Mouse (Mus musculus) heart, embryonic 12.5 days (tissue): ENCODE measurements at regions not wholly inside any gene's neighbourhood (a gene's known extent, or its start where the extent isn't known, plus 50 kb on each side); places are given as distances from the start of the nearest gene placed in this dataset.

ENCODE experiments used
- ATAC-seq: fragments of 200-750 bp; cut with Nextera tagmentation; 2 replicates; pipeline ENCODE4 v1.8.0; 2017; ENCODE audit warnings: moderate TSS enrichment, moderate library complexity; ENCODE audit not compliant: insufficient number of reproducible peaks, low FRiP score
- H3K27ac ChIP-seq: fragments of 300-500 bp; sonication (generic); 2 replicates; pipeline ENCODE4 v1.5.1; 2016; ENCODE audit warnings: mild to moderate bottlenecking, moderate library complexity; ENCODE audit not compliant: poor library complexity, severe bottlenecking
- H3K27me3 ChIP-seq: fragments of 300-500 bp; sonication (generic); replicated peaks from 2 replicates; pipeline ENCODE4 v1.6.1; 2016; ENCODE audit warnings: mild to moderate bottlenecking, moderate library complexity
- H3K36me3 ChIP-seq: fragments of 300-500 bp; sonication (generic); 2 replicates; pipeline ENCODE4 v1.6.1; 2016; ENCODE audit warnings: mild to moderate bottlenecking, moderate library complexity
- H3K4me1 ChIP-seq: fragments of 300-500 bp; sonication (generic); replicated peaks from 2 replicates; pipeline ENCODE4 v1.6.1; 2016; ENCODE audit warnings: mild to moderate bottlenecking
- H3K4me2 ChIP-seq: fragments of 300-500 bp; sonication (generic); 2 replicates; pipeline ENCODE4 v1.6.1; 2016; ENCODE audit warnings: mild to moderate bottlenecking, moderate library complexity
- H3K4me3 ChIP-seq: fragments of 300-500 bp; sonication (generic); 2 replicates; pipeline ENCODE4 v1.5.1; 2016; ENCODE audit warnings: mild to moderate bottlenecking
- H3K9ac ChIP-seq: fragments of 300-500 bp; sonication (generic); 2 replicates; pipeline ENCODE4 v1.6.1; 2016; ENCODE audit warnings: mild to moderate bottlenecking, moderate library complexity
- H3K9me3 ChIP-seq: fragments of 300-500 bp; sonication (generic); replicated peaks from 2 replicates; pipeline ENCODE4 v1.6.1; 2016; ENCODE audit warnings: mild to moderate bottlenecking, moderate library complexity
- WGBS: fragments of 180-500 bp; shearing (Covaris S2); methylation state at CpG from one replicate; pipeline ENCODE4 v1.1.7; 2016; 5-methylcytosine and 5-hydroxymethylcytosine counted together

DNA sequence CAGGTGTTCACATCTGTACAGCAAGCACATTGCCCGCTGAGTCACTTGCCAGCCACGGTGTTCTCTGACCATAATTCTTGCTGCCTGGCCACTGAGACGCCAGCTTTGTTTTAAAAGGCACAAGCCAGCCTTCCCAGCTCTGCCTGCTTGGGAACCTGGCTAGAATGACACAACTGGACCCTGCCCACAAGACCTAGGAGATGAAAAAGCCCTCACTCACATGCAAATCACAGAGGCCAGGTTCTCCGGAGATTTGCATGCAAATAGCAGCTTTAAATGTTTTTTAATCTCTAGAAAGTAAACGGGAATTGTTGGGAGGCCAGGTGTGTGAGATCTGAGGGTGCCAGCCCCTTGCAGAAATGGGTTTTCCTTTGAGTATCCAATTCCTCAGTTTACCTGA lies 71.9 kb downstream of the 1810010D01Rik start:
- no peak overlapping the region for H3K4me2 ChIP-seq
- no peak overlapping the region for H3K27ac ChIP-seq
- peaks cover 8% of the 10 kb centered on the region; the same call in 1 of the 2 replicates for H3K9me3 ChIP-seq
- no peak overlapping the region for H3K9ac ChIP-seq
- H3K4me3 ChIP-seq = no peak overlapping the region
- 43% methylated on average over 5 of the region's 5 CpGs for WGBS
- no peak for ATAC-seq
- no peaks in the 10 kb centered on the region for H3K36me3 ChIP-seq
- no peaks in the 10 kb centered on the region for H3K4me1 ChIP-seq
- H3K27me3 ChIP-seq = no peaks in the 10 kb centered on the region

DNA sequence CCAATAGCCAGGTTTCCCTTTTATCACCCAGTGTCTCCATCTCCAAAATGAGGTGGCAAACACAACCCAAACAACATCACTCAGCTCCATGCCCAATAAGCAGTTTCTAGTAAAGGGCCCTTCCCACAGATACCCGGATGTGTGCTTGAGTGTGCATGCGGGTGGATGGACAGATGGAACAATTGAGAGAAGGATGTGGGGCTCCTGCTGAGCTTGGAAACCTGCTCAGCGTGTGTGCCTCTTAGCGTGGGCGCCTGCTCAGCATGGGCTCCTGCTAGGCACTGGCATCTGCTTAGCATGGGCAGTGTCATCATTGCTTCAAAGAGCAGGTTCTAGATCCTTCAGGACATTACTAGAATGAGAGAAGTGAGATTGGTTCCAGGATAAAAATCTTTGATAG lies 75.4 kb downstream of the 1810010D01Rik start:
- peaks cover 16% of the 10 kb centered on the region for H3K4me1 ChIP-seq
- H3K9me3 ChIP-seq = no peaks in the 10 kb centered on the region
- no peak overlapping the region for H3K27ac ChIP-seq
- no peaks in the 10 kb centered on the region for H3K27me3 ChIP-seq
- no peaks in the 10 kb centered on the region for H3K36me3 ChIP-seq
- ATAC-seq = no peak
- WGBS = 84% methylated on average over 5 of the region's 5 CpGs
- H3K9ac ChIP-seq = no peak overlapping the region
- H3K4me2 ChIP-seq = no peak overlapping the region
- no peak overlapping the region for H3K4me3 ChIP-seq

DNA sequence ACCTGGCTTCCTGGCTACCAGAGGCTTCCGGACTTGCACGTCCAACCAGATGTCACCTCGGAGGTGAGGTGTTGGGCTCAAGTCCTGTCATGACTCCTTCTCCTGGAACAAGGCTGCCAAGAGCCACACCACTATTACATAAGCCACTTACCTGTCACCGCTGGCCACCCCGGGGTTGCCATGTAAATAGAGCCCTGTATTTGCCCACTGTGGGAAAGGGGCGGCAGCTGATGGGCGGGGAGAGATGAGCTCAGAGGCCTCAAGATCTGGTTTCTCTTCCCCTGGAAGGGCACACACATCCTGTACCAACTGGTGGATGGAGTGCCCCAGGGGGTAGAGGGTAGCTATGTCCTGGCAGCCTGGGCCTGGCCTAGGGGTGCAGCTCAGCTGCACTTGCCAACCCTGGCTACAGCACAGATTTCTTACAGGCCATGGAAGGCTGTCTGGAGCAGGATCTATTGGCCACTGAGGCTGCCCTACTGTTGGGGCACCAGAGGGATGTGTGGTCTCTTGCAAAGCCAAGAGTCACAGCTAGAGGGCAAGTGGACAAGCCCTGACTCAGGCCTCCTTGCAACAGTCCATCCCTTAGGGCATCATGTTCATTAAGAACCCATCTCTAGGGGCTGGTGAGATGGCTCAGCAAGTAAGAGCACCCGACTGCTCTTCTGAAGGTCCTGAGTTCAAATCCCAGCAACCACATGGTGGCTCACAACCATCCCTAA lies 76.3 kb downstream of the 1810010D01Rik start:
- no peak for ATAC-seq
- Histone ChIP-seq H3K4me1 (peaks cover 24% of the 10 kb centered on the region), H3K27ac (no peak overlapping the region), H3K9ac (no peak overlapping the region), H3K4me2 (no peak overlapping the region), H3K9me3 (no peaks in the 10 kb centered on the region), H3K36me3 (no peaks in the 10 kb centered on the region), H3K4me3 (no peak overlapping the region), H3K27me3 (no peaks in the 10 kb centered on the region)
- 75% methylated on average over 8 of the region's 8 CpGs for WGBS

DNA sequence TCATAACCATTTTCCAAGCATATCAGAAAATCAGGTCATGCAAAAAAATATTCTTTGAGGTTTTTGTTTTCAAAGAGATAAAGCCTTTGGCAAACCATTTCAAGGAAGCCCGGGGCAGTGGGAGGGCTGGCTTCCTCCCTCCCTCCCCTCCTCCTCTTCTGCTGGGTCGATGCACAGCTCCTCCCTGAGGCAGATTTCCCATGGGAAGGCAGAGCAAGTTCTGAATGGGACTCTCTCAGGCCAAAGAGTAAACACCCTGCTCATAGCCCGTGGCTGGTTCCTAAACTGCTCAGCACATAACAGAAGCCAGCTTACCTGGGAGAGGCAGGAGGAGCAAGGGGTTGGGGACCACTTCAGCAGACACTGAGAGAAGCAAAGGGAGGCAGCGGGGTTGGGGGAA lies 77.9 kb downstream of the 1810010D01Rik start:
- peaks cover 24% of the 10 kb centered on the region for H3K4me1 ChIP-seq
- H3K4me2 ChIP-seq = no peak overlapping the region
- no peaks in the 10 kb centered on the region for H3K9me3 ChIP-seq
- no peak overlapping the region for H3K4me3 ChIP-seq
- 29% methylated on average over 4 of the region's 4 CpGs for WGBS
- no peak overlapping the region for H3K27ac ChIP-seq
- no peaks in the 10 kb centered on the region for H3K36me3 ChIP-seq
- no peak for ATAC-seq
- H3K9ac ChIP-seq = no peak overlapping the region
- H3K27me3 ChIP-seq = no peaks in the 10 kb centered on the region

DNA sequence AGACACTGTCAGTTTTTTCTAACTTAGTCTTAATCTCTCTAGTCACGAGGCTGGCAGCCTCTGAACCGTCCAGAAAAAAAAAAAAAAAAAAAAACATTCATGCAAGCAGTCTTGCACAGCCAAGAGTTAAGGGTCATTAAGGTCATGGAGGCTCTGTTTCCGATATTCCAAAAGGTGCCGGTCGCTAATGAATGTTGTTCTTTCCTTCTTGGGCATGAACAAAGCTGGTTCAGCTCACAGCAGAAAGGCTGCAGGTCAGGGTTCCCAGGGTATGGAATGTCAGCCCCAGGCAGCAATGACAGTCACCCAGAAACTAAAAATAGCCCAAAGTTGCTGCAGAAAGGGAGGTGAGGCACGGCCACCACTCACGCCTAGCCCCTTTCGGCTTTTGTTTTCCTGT lies 80.3 kb downstream of the 1810010D01Rik start:
- Histone ChIP-seq H3K27me3 (no peaks in the 10 kb centered on the region), H3K27ac (peak overlapping the region; percentile 61), H3K4me2 (0 out of 2 replicates have a peak overlapping the region, but pooled peaks have one; percentile 2), H3K9me3 (no peaks in the 10 kb centered on the region), H3K4me3 (no peak overlapping the region), H3K4me1 (peaks cover 25% of the 10 kb centered on the region), H3K9ac (no peak overlapping the region), H3K36me3 (no peaks in the 10 kb centered on the region)
- WGBS = 16% methylated on average over 8 of the region's 8 CpGs
- ATAC-seq = peak; percentile 38

DNA sequence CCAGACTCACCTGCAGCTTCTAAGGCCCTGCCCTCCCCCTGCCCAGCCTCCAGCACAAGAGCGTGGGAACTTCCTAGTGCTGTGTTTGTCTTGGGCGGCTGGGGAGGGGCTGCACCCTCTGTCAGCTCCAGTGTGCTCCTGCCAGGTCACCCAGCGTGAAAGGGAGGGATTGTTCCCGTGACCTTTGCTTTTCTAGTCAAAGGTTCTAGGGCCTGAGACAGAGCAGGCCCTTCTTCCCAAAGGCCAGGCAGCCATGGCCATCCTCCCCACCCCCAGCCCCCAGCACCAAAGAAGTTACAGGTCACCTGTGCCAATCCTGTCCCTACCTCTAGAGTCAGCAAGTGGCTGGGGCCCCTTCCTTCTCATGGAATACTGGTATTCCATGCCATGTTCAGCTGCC lies 80.7 kb downstream of the 1810010D01Rik start:
- Histone ChIP-seq H3K9ac (no peak overlapping the region), H3K9me3 (no peaks in the 10 kb centered on the region), H3K4me2 (no peak overlapping the region), H3K4me1 (peaks cover 30% of the 10 kb centered on the region), H3K27ac (no peak overlapping the region), H3K4me3 (no peak overlapping the region), H3K36me3 (no peaks in the 10 kb centered on the region), H3K27me3 (no peaks in the 10 kb centered on the region)
- 0 out of 2 replicates have a peak, but pooled peaks have one; percentile 37 for ATAC-seq
- WGBS = 40% methylated on average over 4 of the region's 4 CpGs

GRCm38 (mm10) chr7:145123996-145124601 lies 83.8 kb downstream of the 1810010D01Rik start:
- H3K27ac ChIP-seq = no peak overlapping the region
- H3K9me3 ChIP-seq = no peaks in the 10 kb centered on the region
- H3K4me3 ChIP-seq = no peak overlapping the region
- no peak for ATAC-seq
- WGBS = 66% methylated on average over 2 of the region's 2 CpGs
- no peaks in the 10 kb centered on the region for H3K36me3 ChIP-seq
- no peaks in the 10 kb centered on the region for H3K27me3 ChIP-seq
- H3K4me2 ChIP-seq = no peak overlapping the region
- peaks cover 42% of the 10 kb centered on the region for H3K4me1 ChIP-seq
- no peak overlapping the region for H3K9ac ChIP-seq

DNA sequence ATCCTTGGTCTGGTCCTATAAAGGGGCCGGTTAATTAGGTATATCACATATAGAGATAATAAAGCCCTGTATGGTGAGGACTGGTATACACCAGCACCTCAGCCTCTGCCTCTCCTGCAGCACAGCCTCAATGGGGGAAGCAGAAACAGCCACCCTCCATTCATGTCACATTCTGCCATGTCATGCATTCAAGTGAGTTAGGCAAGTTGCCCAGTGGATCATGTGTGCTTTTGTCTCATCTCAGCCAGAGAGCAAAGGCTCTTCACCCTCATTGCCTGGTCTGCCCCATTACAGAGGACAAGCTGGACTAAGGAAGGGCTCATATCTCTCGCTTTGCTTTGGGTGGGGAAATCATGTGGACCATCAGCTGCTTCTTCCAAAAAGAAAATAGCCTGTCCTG lies 85.4 kb downstream of the 1810010D01Rik start:
- H3K4me2 ChIP-seq = no peak overlapping the region
- no peak overlapping the region for H3K4me3 ChIP-seq
- no peaks in the 10 kb centered on the region for H3K36me3 ChIP-seq
- 74% methylated on average over 2 of the region's 2 CpGs for WGBS
- H3K27ac ChIP-seq = no peak overlapping the region
- ATAC-seq = no peak
- H3K9me3 ChIP-seq = no peaks in the 10 kb centered on the region
- no peak overlapping the region for H3K9ac ChIP-seq
- no peaks in the 10 kb centered on the region for H3K27me3 ChIP-seq
- H3K4me1 ChIP-seq = peaks cover 30% of the 10 kb centered on the region

DNA sequence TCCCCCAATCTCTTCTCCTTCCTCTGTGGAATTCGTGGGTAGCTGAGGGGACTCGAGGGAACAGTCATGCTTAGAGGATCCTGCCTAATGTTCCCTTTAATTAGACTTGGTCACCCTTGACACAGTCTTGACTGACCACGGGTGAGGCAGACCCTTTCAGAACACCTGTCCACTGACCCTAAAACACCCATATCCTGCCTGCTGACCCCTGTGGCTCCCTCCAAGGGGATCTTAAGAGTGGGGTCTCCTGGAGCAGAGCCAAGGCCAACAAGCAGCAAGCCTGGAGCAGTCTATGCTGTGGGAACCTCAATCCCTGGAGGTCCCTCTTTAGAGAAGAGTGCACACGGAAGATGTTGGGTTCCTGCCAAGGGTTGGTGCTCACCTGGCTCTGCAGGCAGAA lies 89.5 kb downstream of the 1810010D01Rik start:
- WGBS = 58% methylated on average over 4 of the region's 4 CpGs
- H3K27me3 ChIP-seq = no peaks in the 10 kb centered on the region
- ATAC-seq = no peak
- H3K4me2 ChIP-seq = no peak overlapping the region
- no peak overlapping the region for H3K9ac ChIP-seq
- H3K4me3 ChIP-seq = no peak overlapping the region
- no peaks in the 10 kb centered on the region for H3K36me3 ChIP-seq
- H3K4me1 ChIP-seq = peaks cover 32% of the 10 kb centered on the region
- no peak overlapping the region for H3K27ac ChIP-seq
- H3K9me3 ChIP-seq = no peaks in the 10 kb centered on the region

DNA sequence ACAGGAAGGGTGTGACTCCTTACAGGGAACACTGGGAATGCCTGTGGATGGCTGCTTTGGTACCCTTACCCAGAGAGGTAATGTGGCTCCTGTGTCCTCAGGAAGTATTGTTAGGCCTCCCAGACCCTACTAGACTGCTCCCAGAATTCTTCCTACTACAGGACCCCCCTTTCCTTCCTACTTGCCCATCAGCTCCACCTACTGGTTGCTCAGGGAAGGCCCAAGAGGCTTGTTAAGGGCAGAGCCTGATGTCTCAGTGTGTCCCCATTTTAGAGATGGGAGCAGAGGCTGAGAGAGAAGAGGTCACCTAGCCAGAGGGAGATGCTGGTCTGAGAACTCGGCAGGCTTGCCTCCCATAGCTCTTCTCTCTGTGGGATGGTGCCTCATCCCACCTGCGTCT lies 93.3 kb downstream of the 1810010D01Rik start:
- WGBS = 71% methylated on average over 2 of the region's 2 CpGs
- Histone ChIP-seq H3K27me3 (no peaks in the 10 kb centered on the region), H3K4me1 (peaks cover 46% of the 10 kb centered on the region), H3K4me3 (no peak overlapping the region), H3K36me3 (no peaks in the 10 kb centered on the region), H3K9ac (no peak overlapping the region), H3K27ac (no peak overlapping the region), H3K9me3 (no peaks in the 10 kb centered on the region), H3K4me2 (no peak overlapping the region)
- no peak for ATAC-seq

- 59% methylated on average over 2 of the region's 2 CpGs for WGBS
- Histone ChIP-seq H3K4me1 (peaks cover 47% of the 10 kb centered on the region), H3K27ac (no peak overlapping the region), H3K36me3 (no peaks in the 10 kb centered on the region), H3K9me3 (no peaks in the 10 kb centered on the region), H3K9ac (no peak overlapping the region), H3K4me3 (no peak overlapping the region), H3K4me2 (no peak overlapping the region), H3K27me3 (no peaks in the 10 kb centered on the region)
- ATAC-seq = no peak
These were observed 93.8 kb downstream of the 1810010D01Rik start for GRCm38 (mm10) chr7:145114145-145114544.
